Mouse (Mus musculus): ENCODE results near the gene Pitpnm1. TPM values are rescaled to one million over a fixed set of nuclear protein-coding genes. Genes with fewer than 3 reads are reported as not detected.
"Not testable (repeated sequence)": the region's sequence is repeated elsewhere in the genome, so short reads cannot be mapped to it uniquely, and the experiment has no call there.

The Pitpnm1 gene
- total and polyA plus RNA-seq, 3 experiments: 15.9 to 43.8 (median 34.7) TPM

- Histone ChIP-seq H3K27me3 (replicated peaks) (no peaks in the 10 kb centered on the region), H3K9me3 (replicated peaks; ENCODE audit: low read length) (no peaks in the 10 kb centered on the region)
These were observed 34.6 kb downstream of the Pitpnm1 start for GRCm38 (mm10) chr19:4134354-4134753.

GRCm38 (mm10) chr19:4135229-4135962, 35.6 kb downstream of the Pitpnm1 start:
- H3K4me1 ChIP-seq (ENCODE audit: control insufficient read depth in 1 of 2, insufficient read depth in 2 of 2): peaks cover 36 to 90% of the 10 kb centered on the region in 2 experiments
- dilution Hi-C loops (cut with MboI; ENCODE audit: extremely low pct_ligation_motif_present, extremely low pct_unique_long_range_greater_than_20kb, low sequenced_read_pairs); H3K79me2 ChIP-seq (replicated peaks; ENCODE audit: control insufficient read depth, extremely low read depth, insufficient read depth, poor library complexity, severe bottlenecking); H3K9me3 ChIP-seq (replicated peaks; ENCODE audit: low read length); H3K27me3 ChIP-seq (replicated peaks); in situ Hi-C loops (cut with MboI; ENCODE audit: low pct_ligation_motif_present, low pct_unique_long_range_greater_than_20kb, low sequenced_read_pairs): not testable (repeated sequence)
- peak overlapping the region; percentile 82 for H3K9ac ChIP-seq (ENCODE audit: insufficient read depth, low read depth)
- peak overlapping the region; percentile 99 for H3K27ac ChIP-seq (ENCODE audit: insufficient read depth, low read depth)
- H3K36me3 ChIP-seq (replicated peaks in 1 of 2; ENCODE audit: control insufficient read depth in 1 of 2, insufficient read depth in 1 of 2, low read length in 1 of 2): peaks cover 22 to 59% of the 10 kb centered on the region in 2 experiments
- peak overlapping the region; percentile 37 to 54 (median 41) for H3K4me3 ChIP-seq (replicated peaks in 1 of 3; ENCODE audit: low read depth in 2 of 3, low read length in 2 of 3, poor library complexity in 1 of 3)
- TF ChIP-seq EP300 (IDR thresholded peaks at IDR 0.05; ENCODE audit: low read length) (peak; percentile 17), ZNF384 (IDR thresholded peaks at IDR 0.05; ENCODE audit: low read depth, low read length) (peak; percentile 82)
- DNase-seq (ENCODE audit: extremely low read depth): peak; percentile 38
- peak overlapping the region; percentile 30 for H3K4me2 ChIP-seq (ENCODE audit: insufficient read depth, low read depth, poor library complexity, severe bottlenecking)

More at GRCm38 (mm10) chr19:4134354-4134753, 34.6 kb downstream of the Pitpnm1 start:
- peaks cover 24 to 59% of the 10 kb centered on the region in 2 experiments for H3K36me3 ChIP-seq (replicated peaks in 1 of 2; ENCODE audit: control insufficient read depth in 1 of 2, insufficient read depth in 1 of 2, low read length in 1 of 2)
- H3K79me2 ChIP-seq (replicated peaks; ENCODE audit: control insufficient read depth, extremely low read depth, insufficient read depth, poor library complexity, severe bottlenecking): peaks cover 3% of the 10 kb centered on the region; the same call in 1 of the 2 replicates
- H3K4me2 ChIP-seq (ENCODE audit: insufficient read depth, low read depth, poor library complexity, severe bottlenecking): no peak overlapping the region
- peak overlapping the region; percentile 97 for H3K27ac ChIP-seq (ENCODE audit: insufficient read depth, low read depth)
- DNase-seq (ENCODE audit: extremely low read depth): no peak
- TF ChIP-seq MAX (IDR thresholded peaks at IDR 0.05; ENCODE audit: low read length) (no peak), ZC3H11A (IDR thresholded peaks at IDR 0.05; ENCODE audit: low read depth, low read length) (no peak), POLR2AphosphoS2 (IDR thresholded peaks at IDR 0.05; ENCODE audit: low read depth, low read length) (no peak), RAD21 (IDR thresholded peaks at IDR 0.05; ENCODE audit: low read depth, low read length) (no peak), SIN3A (IDR thresholded peaks at IDR 0.05; ENCODE audit: low read length) (peak; percentile 9; the same call in 1 of the 2 replicates), ZKSCAN1 (IDR thresholded peaks at IDR 0.05; ENCODE audit: borderline replicate concordance, low read depth, low read length) (no peak), JUND (conservative IDR thresholded peaks at IDR 0.05; ENCODE audit: low read depth, low read length) (no peak), E2F4 (IDR thresholded peaks at IDR 0.05; ENCODE audit: insufficient replicate concordance, low read depth, low read length) (no peak)
- peaks cover 36 to 90% of the 10 kb centered on the region in 2 experiments for H3K4me1 ChIP-seq (ENCODE audit: control insufficient read depth in 1 of 2, insufficient read depth in 2 of 2)
- in situ Hi-C loops (cut with MboI; ENCODE audit: low pct_ligation_motif_present, low pct_unique_long_range_greater_than_20kb, low sequenced_read_pairs) (no loop called here), dilution Hi-C loops (cut with MboI; ENCODE audit: extremely low pct_ligation_motif_present, extremely low pct_unique_long_range_greater_than_20kb, low sequenced_read_pairs) (no loop called here)
- H3K9ac ChIP-seq (ENCODE audit: insufficient read depth, low read depth): peak overlapping the region; percentile 65
- H3K4me3 ChIP-seq (replicated peaks in 1 of 3; ENCODE audit: low read depth in 2 of 3, low read length in 2 of 3, poor library complexity in 1 of 3): no peak overlapping the region

DNA sequence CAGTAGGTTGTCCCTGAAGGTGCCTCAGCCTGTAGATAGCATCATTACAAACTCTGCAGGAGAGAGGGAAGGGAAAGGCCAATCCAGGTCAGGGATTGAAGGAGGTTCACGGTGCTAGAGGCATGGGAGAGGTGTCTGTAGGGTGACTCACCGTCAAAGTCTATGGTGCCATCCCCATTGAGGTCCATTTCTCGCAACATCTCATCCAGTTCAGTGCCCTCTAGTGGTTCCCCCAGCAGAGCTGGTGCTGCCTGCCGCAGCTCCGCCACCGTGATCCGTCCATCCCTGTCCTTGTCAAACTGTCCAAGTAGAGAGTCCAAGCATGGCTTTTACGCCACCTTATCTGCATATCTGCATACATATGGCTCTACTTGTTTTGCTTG, 36.2 kb downstream of the Pitpnm1 start:
- in situ Hi-C loops (cut with MboI; ENCODE audit: low pct_ligation_motif_present, low pct_unique_long_range_greater_than_20kb, low sequenced_read_pairs); dilution Hi-C loops (cut with MboI; ENCODE audit: extremely low pct_ligation_motif_present, extremely low pct_unique_long_range_greater_than_20kb, low sequenced_read_pairs); H3K79me2 ChIP-seq (replicated peaks; ENCODE audit: control insufficient read depth, extremely low read depth, insufficient read depth, poor library complexity, severe bottlenecking); H3K27me3 ChIP-seq (replicated peaks); H3K9me3 ChIP-seq (replicated peaks; ENCODE audit: low read length): not testable (repeated sequence)
- Histone ChIP-seq H3K27ac (ENCODE audit: insufficient read depth, low read depth) (peak overlapping the region; percentile 99), H3K36me3 (replicated peaks in 1 of 2; ENCODE audit: control insufficient read depth in 1 of 2, insufficient read depth in 1 of 2, low read length in 1 of 2) (peaks cover 21 to 59% of the 10 kb centered on the region in 2 experiments), H3K4me1 (ENCODE audit: control insufficient read depth in 1 of 2, insufficient read depth in 2 of 2) (peaks cover 36 to 91% of the 10 kb centered on the region in 2 experiments), H3K9ac (ENCODE audit: insufficient read depth, low read depth) (peak overlapping the region; percentile 82), H3K4me3 (replicated peaks in 1 of 3; ENCODE audit: low read depth in 2 of 3, low read length in 2 of 3, poor library complexity in 1 of 3) (peak overlapping the region; percentile 37 to 54 (median 41)), H3K4me2 (ENCODE audit: insufficient read depth, low read depth, poor library complexity, severe bottlenecking) (peak overlapping the region; percentile 30)
- TF ChIP-seq SMC3 (IDR thresholded peaks at IDR 0.05; ENCODE audit: low read depth, low read length): peak; percentile 46
- TF ChIP-seq RAD21 (IDR thresholded peaks at IDR 0.05; ENCODE audit: low read depth, low read length): peak; percentile 12
- peak; percentile 12; the same call in 1 of the 2 replicates for TF ChIP-seq MYC (IDR thresholded peaks at IDR 0.05; ENCODE audit: low read depth, low read length)
- TF ChIP-seq MAX (IDR thresholded peaks at IDR 0.05; ENCODE audit: low read length): 0 out of 2 replicates have a peak, but pooled peaks have one; percentile 12
- peak; percentile 12; the same call in 1 of the 2 replicates for TF ChIP-seq TBP (conservative IDR thresholded peaks at IDR 0.05; ENCODE audit: low read depth, low read length)
- TF ChIP-seq POLR2A (IDR thresholded peaks at IDR 0.05; ENCODE audit: low read depth, low read length): peak; percentile 55; the same call in 1 of the 2 replicates
- peak; percentile 60 to 64 for TF ChIP-seq CTCF (conservative IDR thresholded peaks at IDR 0.05 in 1 of 2, IDR thresholded peaks at IDR 0.05 in 1 of 2; ENCODE audit: low read depth in 2 of 2, low read length in 2 of 2)
- DNase-seq (ENCODE audit: extremely low read depth): peak; percentile 60
